Mouse (Mus musculus) brain, embryonic 14.5 days (tissue): ENCODE results near the gene H2al1a.

Experiments used
- CTCF ChIP-seq: fragments of 200-500 bp; IDR thresholded peaks from 2 replicates; pipeline ENCODE4 v1.5.1; 2012; ENCODE audit warnings: inconsistent platforms, mild to moderate bottlenecking, moderate library complexity, borderline replicate concordance; ENCODE audit not compliant: insufficient read depth, insufficient read length; ENCODE audit errors: extremely low read depth
- POLR2A ChIP-seq: fragments of 200-500 bp; IDR thresholded peaks from 2 replicates; pipeline ENCODE4 v1.6.1; 2012; ENCODE audit warnings: mild to moderate bottlenecking, inconsistent platforms, borderline replicate concordance; ENCODE audit not compliant: poor library complexity, insufficient read depth, insufficient read length, severe bottlenecking; ENCODE audit errors: extremely low read depth

- TF ChIP-seq CTCF (no peak), POLR2A (no peak)
Measured at GRCm38 (mm10) chrX:11254062-11254461, 45.0 kb upstream of the H2al1a start.
